Mouse (Mus musculus) granulocyte monocyte progenitor cell, adult 5-6 weeks (primary cell): ENCODE measurements around the gene Nrgn. TPM values are rescaled to one million over a fixed set of nuclear protein-coding genes. Genes with fewer than 3 reads are reported as not detected.

Experiments
- ATAC-seq: replicated peaks from 2 replicates; pipeline ENCODE4 v1.8.0; 2016; ENCODE audit warnings: mild to moderate bottlenecking, moderate TSS enrichment, inconsistent platforms; ENCODE audit not compliant: poor library complexity, severe bottlenecking
- total RNA-seq, 2 experiments: library from RNA; stranded (forward) in 1 of 2; stranded (reverse) in 1 of 2; fragments of 200-712, 200-1000 nt in 1 of 2; fragments of >200 nt in 1 of 2; fragmentation: Nextera tagmentation in 1 of 2; gene quantifications; 2 replicates each; pipeline ENCODE4 v1.2.3; 2014 to 2017

The Nrgn gene
- total RNA-seq (2014; fragmentation: Nextera tagmentation) (4.3 and 12.5 TPM in 2 replicates), total RNA-seq (2017) (1.2 and 1.9 TPM in 2 replicates)

GRCm38 (mm10) chr9:37552536-37553293, at the start of gene Nrgn:
Gene Nrgn (minus strand): TSS chr9:37552904.
- ATAC-seq: peak; percentile 83

DNA sequence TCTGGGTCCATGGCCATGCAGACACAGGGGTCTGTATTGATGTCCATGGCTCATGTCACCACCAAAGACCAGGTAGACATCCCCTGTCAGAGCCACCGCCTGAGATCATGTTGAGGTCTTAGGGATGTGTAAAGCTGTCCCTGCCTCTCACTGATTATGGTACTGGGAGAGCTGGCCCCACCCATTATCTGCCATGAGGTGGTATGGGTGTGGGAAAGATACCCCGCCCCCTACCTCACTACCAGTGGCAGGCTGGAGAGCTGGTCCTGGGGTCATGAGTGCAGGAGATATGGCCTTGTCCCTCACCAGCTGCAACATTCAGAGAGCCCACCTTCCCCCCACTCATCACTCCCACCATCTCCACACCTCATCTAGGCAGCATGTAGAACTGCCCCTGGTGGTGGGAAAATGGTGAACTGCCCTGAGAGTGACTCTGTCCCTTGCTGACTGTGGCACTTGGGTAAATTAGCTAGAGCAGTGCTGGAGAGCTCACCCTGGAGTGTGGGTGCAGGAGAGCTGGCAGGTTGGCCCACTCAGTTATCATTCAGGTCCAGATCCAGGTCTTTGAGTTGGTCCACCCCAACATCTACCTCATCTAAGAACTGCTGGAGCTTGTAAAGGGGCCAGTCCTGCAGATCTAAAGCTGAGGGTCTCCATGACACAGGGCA, 48.0 kb upstream of the Nrgn start:
- ATAC-seq: no peak

DNA sequence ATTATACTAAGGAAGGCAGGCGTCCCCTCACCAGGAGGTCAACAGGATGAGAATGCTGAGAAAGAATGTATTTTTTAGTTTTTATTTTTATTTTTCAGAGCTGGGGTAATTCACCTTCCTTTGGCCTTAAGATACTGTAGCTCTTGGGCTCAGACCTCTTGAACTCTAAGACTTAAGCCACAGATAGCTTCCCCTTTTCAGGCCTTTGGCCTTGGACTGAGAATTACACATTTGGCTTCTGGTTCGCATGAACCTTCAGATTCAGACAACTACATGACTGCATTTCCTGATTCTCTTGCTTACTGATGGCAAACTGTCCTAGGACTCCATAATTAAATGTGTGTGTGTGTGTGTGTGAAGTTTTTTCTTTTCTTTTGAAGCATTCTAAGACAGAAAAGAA, 45.9 kb upstream of the Nrgn start:
- ATAC-seq: no peak; the same call in 1 of the 2 replicates

DNA sequence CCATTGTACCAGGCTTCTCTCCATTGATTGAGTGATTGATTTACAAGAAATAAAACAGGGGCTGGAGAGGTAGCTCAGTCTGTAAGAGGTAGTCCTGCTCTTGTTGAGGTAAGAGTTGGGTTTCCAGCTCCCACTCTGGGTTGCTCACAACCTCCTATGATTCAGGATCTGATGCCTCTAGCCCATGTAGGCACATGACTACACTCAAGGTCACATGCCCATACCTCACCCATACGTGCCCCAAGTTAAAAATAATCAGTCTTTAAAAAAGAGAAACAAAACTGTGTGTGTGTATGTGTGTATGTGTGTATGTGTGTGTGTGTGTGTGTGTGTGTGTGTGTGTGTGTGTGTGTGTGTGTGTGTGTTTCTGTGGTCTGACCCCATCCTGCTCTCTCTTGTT, 42.9 kb upstream of the Nrgn start:
- ATAC-seq: no peak; the same call in 1 of the 2 replicates

DNA sequence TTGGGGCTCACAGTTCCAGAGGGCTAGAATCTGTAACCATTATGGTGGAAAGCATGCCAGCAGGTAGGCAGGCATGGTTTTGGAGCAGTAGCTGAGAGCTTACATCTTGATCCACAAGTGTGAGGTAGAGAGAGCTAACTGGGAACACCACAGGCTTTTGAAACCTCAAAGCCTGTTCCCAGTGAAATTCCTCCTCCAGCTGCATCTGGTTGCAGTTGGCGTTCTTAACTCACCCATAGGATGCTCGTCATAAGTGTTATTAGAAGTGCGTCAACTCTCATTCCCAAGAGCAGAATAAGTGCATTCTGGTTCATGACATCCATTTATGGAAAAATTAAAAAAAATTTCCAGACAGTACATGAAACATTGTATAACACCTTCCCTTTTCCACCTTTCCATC, 41.0 kb upstream of the Nrgn start:
- no peak for ATAC-seq

GRCm38 (mm10) chr9:37592633-37593032, 39.9 kb upstream of the Nrgn start:
- no peak; the same call in 1 of the 2 replicates for ATAC-seq

DNA sequence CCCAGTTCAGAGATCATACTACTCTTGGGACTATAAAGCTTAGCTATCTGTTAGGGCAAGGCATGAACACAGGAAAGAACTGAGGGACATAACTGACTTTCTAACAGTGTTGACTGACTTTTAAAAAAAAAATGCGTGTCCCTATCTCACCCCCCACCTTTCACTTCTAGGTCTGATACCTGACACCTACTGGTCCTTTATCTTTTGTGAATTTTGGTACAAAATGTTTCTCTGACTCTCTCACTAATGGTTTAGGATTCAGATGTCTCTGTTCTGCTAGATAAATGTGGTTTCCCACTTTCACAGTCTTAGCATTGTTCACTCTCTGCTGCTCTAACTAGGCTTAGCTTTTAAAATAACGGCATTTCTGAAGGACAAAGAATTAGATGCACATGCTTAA, 39.3 kb upstream of the Nrgn start:
- no peak for ATAC-seq

DNA sequence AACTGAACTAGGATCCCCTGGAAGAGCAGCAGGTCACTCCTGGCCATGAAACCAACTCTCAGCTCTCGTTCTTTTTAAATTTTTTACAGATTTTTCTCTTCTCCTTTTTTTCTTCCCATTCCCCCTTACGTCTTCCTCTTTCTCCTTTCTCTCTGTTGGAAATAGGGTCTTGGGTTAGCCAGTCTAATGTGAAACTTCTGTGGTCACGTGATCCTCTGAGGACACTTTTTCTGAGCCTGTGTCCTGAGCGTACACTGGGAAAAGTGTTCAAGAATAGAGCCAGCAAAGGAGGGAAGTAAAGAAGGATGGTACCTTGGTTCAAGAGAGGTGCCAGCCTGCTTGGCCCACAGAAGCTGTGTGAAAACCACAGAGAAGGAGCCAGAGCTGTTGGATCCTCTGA, 37.7 kb upstream of the Nrgn start:
- ATAC-seq: peak; percentile 74

DNA sequence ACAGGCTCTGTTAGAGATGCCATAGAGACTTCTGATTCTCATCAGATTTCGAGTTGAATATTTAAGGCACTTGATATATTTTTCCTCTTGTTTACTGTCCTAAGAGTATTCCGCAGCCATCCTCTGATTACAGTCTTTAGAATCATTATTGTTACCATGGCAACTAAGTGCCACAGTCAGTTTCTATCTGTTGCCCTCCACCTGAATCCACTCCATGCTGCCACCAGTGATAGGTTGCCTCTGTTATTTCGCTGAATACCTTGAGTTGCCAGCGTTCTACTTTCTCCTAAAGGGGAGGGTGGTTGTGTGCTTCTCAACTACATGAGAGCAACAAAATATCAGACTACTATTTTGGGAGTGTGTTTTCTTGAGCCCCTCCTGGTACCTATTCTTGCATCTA, 34.0 kb upstream of the Nrgn start:
- ATAC-seq: no peak

- ATAC-seq: no peak
These were observed 30.9 kb upstream of the Nrgn start for GRCm38 (mm10) chr9:37583594-37583993.

GRCm38 (mm10) chr9:37576436-37576930, 23.8 kb upstream of the Nrgn start:
- peak; percentile 81 for ATAC-seq

GRCm38 (mm10) chr9:37572204-37572876, 19.6 kb upstream of the Nrgn start:
- no peak for ATAC-seq

GRCm38 (mm10) chr9:37569231-37569835, 16.6 kb upstream of the Nrgn start:
- no peak for ATAC-seq

GRCm38 (mm10) chr9:37568605-37569214, 16.0 kb upstream of the Nrgn start:
- no peak for ATAC-seq

DNA sequence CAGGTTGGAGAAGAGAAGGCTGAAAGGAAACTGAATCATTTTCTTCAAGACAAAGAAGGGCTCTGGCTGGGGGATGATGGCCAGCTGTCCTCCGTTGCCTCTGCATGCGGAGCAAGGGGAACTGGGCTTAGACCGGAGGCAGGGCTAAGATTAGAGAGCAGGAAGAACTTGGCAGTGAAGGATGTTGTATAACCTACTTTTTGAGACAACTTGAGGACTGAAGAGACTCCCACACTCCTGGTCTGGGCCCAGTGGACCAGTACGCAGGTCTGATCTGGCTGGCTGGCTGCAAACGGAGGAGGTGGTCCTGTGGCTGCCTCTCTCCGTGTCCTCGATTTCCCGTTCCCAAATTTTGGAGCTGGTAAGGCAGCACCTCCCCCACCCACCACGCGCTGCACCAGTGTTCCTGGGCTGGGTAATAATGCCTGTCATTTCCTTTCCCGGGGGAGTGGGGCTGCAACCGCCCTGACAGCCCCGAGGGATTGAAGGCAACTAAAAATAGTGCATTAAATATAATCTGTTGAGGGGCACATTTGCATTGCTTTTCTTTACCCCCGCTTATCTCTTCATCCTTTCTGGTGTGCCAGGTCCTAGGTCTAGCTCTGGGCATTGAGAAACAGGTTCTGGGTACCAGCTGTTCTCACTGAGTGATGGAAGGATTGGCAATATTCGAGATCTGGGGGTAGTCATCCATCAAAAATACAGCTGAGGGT, 15.3 kb upstream of the Nrgn start:
- peak; percentile 64 for ATAC-seq

- ATAC-seq: no peak
These were observed 14.8 kb upstream of the Nrgn start for GRCm38 (mm10) chr9:37567454-37567853.

DNA sequence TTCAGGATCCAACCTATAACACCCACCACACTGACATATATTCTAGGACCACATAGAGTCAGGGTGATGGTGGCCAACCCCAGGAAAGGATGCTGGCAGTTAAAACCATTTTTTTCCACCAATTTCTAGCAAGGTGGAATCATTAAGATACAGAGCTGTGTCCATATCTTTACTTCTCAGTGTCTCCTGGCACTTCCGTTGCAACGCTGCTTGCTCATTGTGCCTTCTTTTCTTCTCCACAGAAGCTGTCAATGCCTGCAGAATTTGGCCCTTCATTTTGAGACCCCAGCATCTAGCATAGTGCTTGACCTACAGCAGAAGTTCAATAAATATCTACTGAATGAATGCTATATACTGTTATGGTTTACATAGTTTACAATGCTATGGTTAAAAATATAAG, 14.3 kb upstream of the Nrgn start:
- ATAC-seq: no peak

GRCm38 (mm10) chr9:37563805-37564204, 11.1 kb upstream of the Nrgn start:
- ATAC-seq: no peak

DNA sequence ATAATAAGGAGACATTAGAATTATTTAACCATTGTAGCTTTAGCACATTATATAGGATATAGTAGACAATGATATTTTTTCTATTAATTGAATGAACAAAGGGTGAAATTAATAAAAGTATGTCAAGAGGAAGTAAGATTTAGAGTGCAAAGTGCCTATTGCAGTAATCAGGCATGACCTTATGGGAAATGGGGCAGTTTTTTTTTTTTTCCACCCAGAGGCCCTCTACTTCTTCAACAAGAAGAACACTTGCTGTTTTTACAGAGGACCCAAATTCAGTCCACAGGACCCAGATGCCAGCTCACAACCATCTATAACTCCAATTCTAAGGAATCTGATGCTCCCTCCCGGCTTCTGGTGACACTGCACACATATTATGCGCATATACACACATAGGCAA, 7.9 kb upstream of the Nrgn start:
- no peak for ATAC-seq

DNA sequence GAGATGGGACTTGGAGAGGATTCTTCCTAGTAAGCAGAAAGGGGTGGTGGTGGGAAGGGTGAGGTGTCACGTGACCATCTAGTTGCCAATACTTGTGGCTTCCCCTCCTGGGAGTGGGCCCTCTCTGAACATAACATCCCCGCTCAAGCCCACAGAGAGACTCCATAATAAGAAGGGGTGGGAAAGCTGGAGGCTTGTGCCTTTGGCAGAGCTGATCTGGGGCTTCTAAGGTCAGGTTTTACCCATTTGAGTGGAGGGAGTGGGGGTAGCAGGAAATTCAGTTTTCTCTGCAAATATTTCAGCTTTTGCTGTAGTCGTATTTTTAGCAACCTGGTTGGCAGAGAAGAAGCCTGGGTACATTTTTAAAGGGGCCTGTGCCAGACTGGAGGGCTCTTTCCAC, 3.7 kb upstream of the Nrgn start:
- ATAC-seq: no peak
